Mouse (Mus musculus): Measurements from ENCODE around the gene Kcnq2. TPM values are rescaled to one million over a fixed set of nuclear protein-coding genes. Genes with fewer than 3 reads are reported as not detected.

Kcnq2 gene
- 2.5 TPM for polyA plus RNA-seq (2014; fragmentation: Illumina TruSeq; extraction: RNeasy Lipid Tissue Mini Kit (QIAGEN cat#74804); ENCODE audit: low read depth, low replicate concordance)

GRCm38 (mm10) chr2:181134591-181135445 is at the start of gene Kcnq2:
TSS of gene Kcnq2 (minus strand) at chr2:181135300.

DNA sequence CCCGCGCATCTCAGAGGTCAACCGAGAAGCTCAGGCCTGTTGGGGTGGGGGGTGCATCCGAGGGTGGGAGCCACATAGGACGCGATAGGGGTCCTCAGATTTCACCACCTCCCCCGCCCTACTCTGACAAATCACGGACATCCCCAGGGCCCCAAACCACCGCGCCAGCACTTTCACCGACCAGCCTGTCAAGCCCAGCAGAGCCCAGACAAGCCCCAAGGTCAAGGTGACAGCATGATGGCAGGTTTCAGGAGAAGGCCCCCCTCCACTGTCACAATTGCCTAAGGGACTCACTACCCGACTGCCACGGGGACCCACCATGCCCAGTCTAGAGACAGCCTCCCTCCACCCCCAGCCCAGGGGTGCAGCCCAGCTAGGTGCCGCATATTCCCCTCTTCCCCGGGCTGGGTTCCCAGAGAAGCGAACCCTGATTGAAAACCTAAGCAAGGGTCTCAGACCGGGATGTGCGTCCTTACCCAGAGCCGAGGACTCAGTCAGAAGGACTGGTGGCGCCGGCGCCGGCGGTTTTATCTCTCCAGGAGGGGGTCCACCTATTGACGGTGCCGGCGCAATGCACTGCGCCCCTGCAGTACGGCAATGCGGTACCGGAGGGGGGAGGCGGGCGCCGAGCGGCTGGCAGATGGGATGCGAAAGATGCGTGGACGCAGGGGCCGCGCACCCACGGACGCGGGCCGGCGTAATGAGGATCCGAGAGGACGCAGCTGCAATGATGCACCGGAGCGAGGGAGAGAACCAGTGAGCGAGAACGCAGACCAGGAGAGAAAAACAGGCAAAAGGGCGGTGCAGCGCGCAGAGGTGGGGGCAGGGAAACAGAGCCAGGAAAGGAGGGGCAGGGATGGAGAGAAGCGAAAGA is 21.4 kb upstream of the Kcnq2 start, which contains the start of gene Eef1a2:
TSS of gene Eef1a2 (minus strand) at position 767 of the 874 bp plus-strand sequence.

GRCm38 (mm10) chr2:181043437-181043836 is 91.7 kb downstream of the Kcnq2 start, which contains the start of gene Chrna4:
TSS of gene Chrna4 (minus strand) at chr2:181043546.

Other genes with a start within 250 kb of the Kcnq2 start
- gene Ythdf1, start 214.4 kb downstream of the Kcnq2 start, polyA plus RNA-seq (2014; fragmentation: Illumina TruSeq; extraction: RNeasy Lipid Tissue Mini Kit (QIAGEN cat#74804); ENCODE audit: low read depth, low replicate concordance) = 60.4 TPM
- not detected for gene Birc7, start 206.3 kb downstream of the Kcnq2 start, polyA plus RNA-seq (2014; fragmentation: Illumina TruSeq; extraction: RNeasy Lipid Tissue Mini Kit (QIAGEN cat#74804); ENCODE audit: low read depth, low replicate concordance)
- gene Nkain4, start 180.6 kb downstream of the Kcnq2 start, polyA plus RNA-seq (2014; fragmentation: Illumina TruSeq; extraction: RNeasy Lipid Tissue Mini Kit (QIAGEN cat#74804); ENCODE audit: low read depth, low replicate concordance) = not detected
- gene Arfgap1, start 168.1 kb downstream of the Kcnq2 start, polyA plus RNA-seq (2014; fragmentation: Illumina TruSeq; extraction: RNeasy Lipid Tissue Mini Kit (QIAGEN cat#74804); ENCODE audit: low read depth, low replicate concordance) = 5.9 TPM
- not detected for gene Col20a1, start 148.8 kb downstream of the Kcnq2 start, polyA plus RNA-seq (2014; fragmentation: Illumina TruSeq; extraction: RNeasy Lipid Tissue Mini Kit (QIAGEN cat#74804); ENCODE audit: low read depth, low replicate concordance)
- 1.3 TPM for gene Chrna4, start 91.8 kb downstream of the Kcnq2 start, polyA plus RNA-seq (2014; fragmentation: Illumina TruSeq; extraction: RNeasy Lipid Tissue Mini Kit (QIAGEN cat#74804); ENCODE audit: low read depth, low replicate concordance)
- gene Eef1a2, start 21.7 kb upstream of the Kcnq2 start, polyA plus RNA-seq (2014; fragmentation: Illumina TruSeq; extraction: RNeasy Lipid Tissue Mini Kit (QIAGEN cat#74804); ENCODE audit: low read depth, low replicate concordance) = 0.47 TPM
- gene Ppdpf, start 51.9 kb upstream of the Kcnq2 start, polyA plus RNA-seq (2014; fragmentation: Illumina TruSeq; extraction: RNeasy Lipid Tissue Mini Kit (QIAGEN cat#74804); ENCODE audit: low read depth, low replicate concordance) = 8.3 TPM
- gene Ptk6, start 67.5 kb upstream of the Kcnq2 start, polyA plus RNA-seq (2014; fragmentation: Illumina TruSeq; extraction: RNeasy Lipid Tissue Mini Kit (QIAGEN cat#74804); ENCODE audit: low read depth, low replicate concordance) = not detected
- not detected for gene Srms, start 77.9 kb upstream of the Kcnq2 start, polyA plus RNA-seq (2014; fragmentation: Illumina TruSeq; extraction: RNeasy Lipid Tissue Mini Kit (QIAGEN cat#74804); ENCODE audit: low read depth, low replicate concordance)
- not detected for gene Fndc11, start 84.7 kb upstream of the Kcnq2 start, polyA plus RNA-seq (2014; fragmentation: Illumina TruSeq; extraction: RNeasy Lipid Tissue Mini Kit (QIAGEN cat#74804); ENCODE audit: low read depth, low replicate concordance)
- 2.0 TPM for gene Helz2, start 106.7 kb upstream of the Kcnq2 start, polyA plus RNA-seq (2014; fragmentation: Illumina TruSeq; extraction: RNeasy Lipid Tissue Mini Kit (QIAGEN cat#74804); ENCODE audit: low read depth, low replicate concordance)
- gene Gmeb2, start 152.7 kb upstream of the Kcnq2 start, polyA plus RNA-seq (2014; fragmentation: Illumina TruSeq; extraction: RNeasy Lipid Tissue Mini Kit (QIAGEN cat#74804); ENCODE audit: low read depth, low replicate concordance) = 6.2 TPM
- 3.5 TPM for gene Stmn3, start 179.2 kb upstream of the Kcnq2 start, polyA plus RNA-seq (2014; fragmentation: Illumina TruSeq; extraction: RNeasy Lipid Tissue Mini Kit (QIAGEN cat#74804); ENCODE audit: low read depth, low replicate concordance)
- gene Rtel1, start 184.4 kb upstream of the Kcnq2 start, polyA plus RNA-seq (2014; fragmentation: Illumina TruSeq; extraction: RNeasy Lipid Tissue Mini Kit (QIAGEN cat#74804); ENCODE audit: low read depth, low replicate concordance) = 8.2 TPM
- 1.5 TPM for gene Zgpat, start 229.6 kb upstream of the Kcnq2 start, polyA plus RNA-seq (2014; fragmentation: Illumina TruSeq; extraction: RNeasy Lipid Tissue Mini Kit (QIAGEN cat#74804); ENCODE audit: low read depth, low replicate concordance)
- 36.5 TPM for gene Arfrp1, start 230.1 kb upstream of the Kcnq2 start, polyA plus RNA-seq (2014; fragmentation: Illumina TruSeq; extraction: RNeasy Lipid Tissue Mini Kit (QIAGEN cat#74804); ENCODE audit: low read depth, low replicate concordance)
- not detected for gene Lime1, start 244.8 kb upstream of the Kcnq2 start, polyA plus RNA-seq (2014; fragmentation: Illumina TruSeq; extraction: RNeasy Lipid Tissue Mini Kit (QIAGEN cat#74804); ENCODE audit: low read depth, low replicate concordance)

All from adrenal gland, adult 10 weeks (tissue).